Mouse (Mus musculus) forelimb bud, embryonic 11.5 days (tissue): ENCODE measurements at regions not wholly inside any gene's neighbourhood (a gene's known extent, or its start where the extent isn't known, plus 50 kb on each side); places are given as distances from the start of the nearest gene placed in this dataset.

Source experiments
- DNase-seq: peaks from one replicate; pipeline ENCODE4 v3.0.0-alpha.2; 2012; ENCODE audit warnings: low read depth, low spot score

DNA sequence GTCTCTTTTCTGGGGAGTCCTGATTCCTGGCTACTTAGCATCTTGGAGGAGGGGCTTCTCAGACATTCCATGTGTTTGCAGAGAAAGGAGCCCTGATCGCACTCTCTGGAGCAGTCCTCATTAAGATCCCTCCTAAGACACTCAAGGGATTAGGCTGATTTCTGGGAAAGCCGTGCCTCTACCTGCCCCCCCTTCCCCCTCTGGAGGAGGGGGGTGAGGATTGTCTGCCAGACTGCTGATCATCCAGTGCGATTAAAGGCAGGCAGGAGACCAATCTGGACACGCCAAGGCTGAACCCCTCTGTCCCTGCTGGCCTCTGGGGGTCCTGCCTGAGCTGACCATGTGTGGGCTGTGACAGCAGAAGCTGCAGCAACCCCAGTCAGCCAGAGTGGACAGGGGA lies 65.4 kb downstream of the Vegfa start:
- DNase-seq: no peak

GRCm38 (mm10) chr17:45964031-45964430 lies 68.1 kb downstream of the Vegfa start:
- DNase-seq: no peak

GRCm38 (mm10) chr17:45963332-45963731 lies 68.8 kb downstream of the Vegfa start:
- DNase-seq: peak; percentile 49

DNA sequence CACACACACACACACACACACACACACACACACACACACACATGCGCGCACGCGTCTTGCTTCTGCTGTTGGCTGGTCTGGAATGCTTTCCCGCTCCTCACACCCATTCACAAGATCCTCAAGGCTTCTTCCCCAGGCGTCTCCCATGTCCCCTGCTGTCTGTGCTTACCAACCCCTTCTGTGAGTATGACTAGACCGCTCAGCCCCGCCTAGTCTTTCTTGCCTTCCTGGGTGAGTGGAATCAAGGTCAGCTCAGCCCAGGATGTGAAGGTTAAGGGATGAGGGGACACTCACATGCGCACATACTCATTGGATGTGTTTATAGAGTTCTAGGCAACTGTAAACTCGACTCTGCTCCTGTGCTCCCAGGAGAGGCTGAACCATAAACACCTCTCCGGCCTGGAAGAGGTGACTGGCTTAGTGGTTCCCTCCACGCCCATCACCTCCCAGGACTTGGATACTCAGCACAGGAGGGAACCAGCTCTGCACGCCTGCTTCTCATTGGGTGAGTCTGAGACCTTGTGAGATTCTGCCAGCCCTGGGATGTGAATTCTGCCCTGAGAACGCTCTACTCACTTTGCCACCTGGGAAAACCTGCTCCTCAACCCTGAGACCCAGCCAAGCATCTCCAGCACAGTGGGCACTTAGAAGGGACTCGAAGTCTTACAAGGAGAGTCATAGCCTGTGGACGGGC lies 70.4 kb downstream of the Vegfa start:
- no peak for DNase-seq

GRCm38 (mm10) chr17:45958094-45958881 lies 73.9 kb downstream of the Vegfa start:
- no peak for DNase-seq

DNA sequence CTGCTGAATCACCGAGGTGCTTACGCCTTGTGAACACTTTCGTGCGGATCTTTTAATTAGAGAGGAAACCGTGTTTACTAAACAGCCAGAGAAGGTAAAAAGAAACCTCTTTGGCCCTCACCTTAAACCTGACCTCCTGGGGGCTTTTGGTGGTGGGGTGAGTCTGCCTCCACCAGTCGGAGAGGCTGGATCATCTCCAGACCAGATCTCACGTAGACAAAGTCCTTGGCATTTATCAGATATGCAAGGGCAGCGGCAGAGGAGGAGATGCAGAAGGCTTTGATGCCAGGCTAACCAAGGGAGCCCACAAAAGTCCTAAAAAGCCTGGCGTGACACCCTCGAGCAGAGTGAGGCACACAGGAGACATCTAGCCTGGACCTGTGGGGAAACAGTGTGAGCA lies 76.7 kb downstream of the Vegfa start:
- DNase-seq: no peak

DNA sequence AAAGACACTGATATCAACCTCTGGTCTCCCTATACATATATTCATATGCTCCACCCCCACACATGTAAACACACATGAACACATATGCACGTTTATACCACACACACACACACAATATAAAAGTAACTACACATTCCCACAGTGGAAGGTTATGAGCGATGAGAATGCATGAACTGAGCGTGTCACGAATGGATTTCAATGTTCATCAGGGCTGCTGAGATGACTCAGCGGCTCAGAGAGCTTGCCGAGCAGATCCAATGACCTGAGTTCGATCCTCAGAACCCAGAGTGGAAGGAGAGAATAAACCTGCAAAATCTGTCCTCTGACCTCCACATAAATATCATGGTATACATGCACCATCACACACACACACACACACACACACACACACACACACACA lies 77.3 kb downstream of the Vegfa start:
- DNase-seq: no peak

GRCm38 (mm10) chr17:45953523-45953922 lies 78.6 kb downstream of the Vegfa start:
- no peak for DNase-seq

- DNase-seq: no peak
Observed at GRCm38 (mm10) chr17:45950533-45951164, 81.5 kb downstream of the Vegfa start.

DNA sequence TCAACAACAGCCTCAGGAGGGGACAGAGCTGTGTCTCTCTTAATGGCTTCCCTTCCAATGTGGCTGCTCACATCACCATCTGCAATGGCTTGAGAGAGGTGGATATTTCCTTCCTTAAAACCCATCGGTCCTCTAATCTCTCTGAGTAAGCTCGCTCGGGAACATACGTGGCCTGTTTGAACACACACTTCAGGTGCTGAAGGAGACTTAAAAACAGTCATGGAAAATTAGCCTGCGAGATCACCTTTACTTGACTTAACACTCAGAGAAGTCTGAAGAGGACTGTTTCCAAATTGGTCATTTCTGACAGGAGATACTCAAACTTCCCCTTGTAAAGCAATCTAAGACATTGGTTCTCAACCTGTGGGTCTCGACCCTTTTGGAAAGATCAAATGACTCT lies 83.0 kb downstream of the Vegfa start:
- DNase-seq: no peak

- DNase-seq: no peak
Observed at GRCm38 (mm10) chr17:45948314-45948935, 83.7 kb downstream of the Vegfa start.

DNA sequence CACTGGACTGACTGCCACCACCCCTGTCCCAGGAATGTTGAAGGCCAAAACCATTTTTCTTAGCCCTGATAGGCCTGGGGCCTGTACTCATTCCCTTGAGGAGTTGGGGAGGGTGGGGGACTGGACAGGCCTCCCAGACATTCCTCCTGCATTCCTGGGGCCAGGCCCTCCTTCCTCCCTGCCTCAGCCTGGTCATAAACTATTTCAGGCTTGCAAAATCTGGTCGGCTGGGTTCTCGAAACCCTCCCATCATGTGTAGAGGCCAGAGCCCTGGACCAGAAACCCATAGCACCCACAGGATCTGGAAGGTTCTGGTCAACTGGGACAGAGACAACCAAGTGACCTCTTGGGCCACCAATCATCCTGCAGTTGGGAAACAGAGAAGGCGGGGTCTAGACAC lies 87.2 kb downstream of the Vegfa start:
- DNase-seq: no peak

DNA sequence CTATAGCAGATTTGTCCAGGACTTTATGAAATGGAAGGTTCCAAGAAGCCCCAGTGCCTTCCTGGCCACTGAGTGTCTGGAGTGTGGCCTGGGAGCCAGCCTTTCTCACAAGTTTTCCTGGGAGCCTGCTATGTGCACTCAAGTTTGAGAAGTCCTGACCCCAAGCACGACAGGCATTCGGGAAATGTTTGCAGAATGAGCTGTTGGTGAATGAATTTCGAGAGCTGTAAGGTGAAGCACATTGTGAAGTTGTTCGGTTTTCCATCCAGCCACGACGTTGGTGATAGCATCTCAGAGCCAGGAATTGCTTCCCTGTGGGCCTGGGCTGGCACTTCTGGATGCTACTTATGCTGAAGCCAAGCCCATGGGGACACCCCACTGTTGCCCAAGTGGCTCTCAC lies 88.9 kb downstream of the Vegfa start:
- no peak for DNase-seq

- DNase-seq: no peak
Observed at GRCm38 (mm10) chr17:45941890-45942375, 90.2 kb downstream of the Vegfa start.

DNA sequence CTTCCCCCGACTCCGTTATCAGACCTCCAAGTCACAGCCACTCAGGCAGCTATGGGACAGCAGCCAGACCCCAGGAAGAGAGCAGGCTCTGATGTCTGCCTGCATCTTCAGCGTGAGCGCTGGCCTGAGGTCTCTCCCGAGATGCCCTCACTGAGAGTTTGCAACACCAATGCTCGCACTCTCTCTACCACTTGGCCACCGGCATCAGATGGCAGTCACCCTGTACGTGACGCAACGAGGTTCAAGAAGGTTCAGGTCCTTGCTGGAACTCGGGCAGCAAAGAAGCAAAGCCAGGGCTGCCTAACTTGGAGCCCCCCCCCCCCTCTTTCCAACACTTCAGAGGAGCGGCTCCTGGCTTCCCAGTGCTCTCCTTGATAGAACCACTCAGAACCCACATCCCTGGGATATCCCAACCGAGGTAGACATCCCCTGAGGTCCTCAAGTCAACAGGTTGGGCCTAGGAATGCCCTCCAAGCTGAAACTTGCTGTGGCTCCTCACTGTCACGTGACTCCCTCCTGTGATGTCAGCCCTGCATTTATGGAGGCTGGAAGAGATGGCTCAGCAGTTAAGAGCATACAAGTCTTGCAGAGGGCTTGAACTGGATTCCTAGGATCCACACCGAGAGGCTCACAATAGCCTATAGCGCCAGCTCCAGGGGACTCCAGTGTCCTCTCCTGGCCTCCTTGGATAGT lies 91.9 kb downstream of the Vegfa start:
- DNase-seq: no peak

DNA sequence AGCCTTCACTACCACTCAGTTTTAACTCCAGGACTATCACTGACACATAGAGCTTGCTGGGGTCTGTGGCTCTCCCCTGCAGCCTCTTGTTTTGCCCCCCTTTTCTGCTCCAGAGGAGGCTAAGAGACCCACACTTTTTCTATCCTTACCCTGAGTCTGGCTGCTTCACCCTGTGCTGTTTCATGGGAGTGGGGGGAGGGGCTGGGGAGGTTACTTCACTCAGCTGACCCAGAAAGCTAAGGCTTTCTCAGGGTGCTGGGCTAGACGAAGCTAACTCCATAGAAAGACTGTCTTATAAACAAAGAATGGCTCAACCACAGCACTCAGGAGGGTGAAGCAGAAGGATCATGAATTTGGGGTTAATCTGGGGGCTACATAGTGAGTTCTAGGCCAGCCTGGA lies 93.9 kb downstream of the Vegfa start:
- no peak for DNase-seq

DNA sequence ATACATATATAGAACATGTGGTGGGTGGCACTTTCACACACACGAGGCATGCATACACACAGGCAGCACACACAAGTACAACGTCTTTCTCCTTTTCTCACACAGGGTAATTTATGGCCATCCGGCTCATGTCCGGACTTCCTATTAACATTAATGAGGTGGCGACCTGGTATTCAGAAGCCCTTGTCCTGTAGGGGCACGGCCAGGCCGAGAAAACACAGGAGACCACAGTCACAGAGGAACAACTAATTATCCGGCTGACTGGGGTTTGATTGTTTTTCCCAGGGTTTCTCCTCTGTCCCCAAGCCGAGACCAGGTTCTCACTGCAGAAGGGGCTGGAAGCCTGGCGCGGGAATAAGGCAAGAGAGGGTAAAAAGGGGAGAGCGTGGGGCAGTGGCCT lies 95.6 kb downstream of the Vegfa start:
- peak; percentile 64 for DNase-seq

GRCm38 (mm10) chr17:45935291-45935690 lies 96.9 kb downstream of the Vegfa start:
- DNase-seq: no peak

DNA sequence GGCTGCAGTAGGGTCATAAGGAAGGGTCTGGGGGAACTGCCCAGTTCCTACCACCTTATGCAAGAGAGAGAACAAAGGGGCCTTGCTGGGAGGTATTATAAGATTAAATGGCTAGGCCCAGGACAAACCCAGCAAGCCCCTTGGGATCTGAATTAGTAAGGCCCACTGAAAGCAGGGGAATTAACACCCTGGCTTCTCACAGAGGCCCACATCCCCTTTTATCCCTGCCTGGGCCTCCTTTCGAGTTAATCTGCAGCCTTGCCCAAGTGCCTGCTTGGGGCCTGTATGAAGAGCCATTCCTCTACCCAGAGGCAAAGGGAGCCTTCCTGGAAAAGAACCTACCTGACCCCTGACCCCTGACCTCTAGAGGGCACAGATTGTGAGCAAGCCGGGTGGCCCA lies 98.2 kb downstream of the Vegfa start:
- no peak for DNase-seq

- no peak for DNase-seq
Observed at GRCm38 (mm10) chr17:45933034-45933433, 99.1 kb downstream of the Vegfa start.

DNA sequence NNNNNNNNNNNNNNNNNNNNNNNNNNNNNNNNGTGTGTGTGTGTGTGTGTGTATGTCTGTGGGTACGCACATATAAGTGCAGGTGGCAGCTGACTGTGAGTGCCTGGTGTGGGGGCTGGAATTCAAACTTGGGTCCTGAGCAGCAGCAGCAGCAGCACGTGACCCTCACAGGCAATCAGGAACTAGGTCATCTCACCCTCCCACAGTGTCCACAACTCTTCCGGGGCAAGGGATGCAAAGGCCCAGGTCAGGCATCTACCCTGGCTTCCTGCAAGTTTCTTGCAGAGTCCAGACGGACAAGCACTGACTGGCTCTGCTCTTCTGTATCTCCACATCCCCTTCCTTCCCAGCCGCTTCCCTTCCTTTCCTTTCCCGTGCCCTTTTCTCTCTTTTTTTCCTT lies 99.6 kb downstream of the Vegfa start:
- DNase-seq: no peak

DNA sequence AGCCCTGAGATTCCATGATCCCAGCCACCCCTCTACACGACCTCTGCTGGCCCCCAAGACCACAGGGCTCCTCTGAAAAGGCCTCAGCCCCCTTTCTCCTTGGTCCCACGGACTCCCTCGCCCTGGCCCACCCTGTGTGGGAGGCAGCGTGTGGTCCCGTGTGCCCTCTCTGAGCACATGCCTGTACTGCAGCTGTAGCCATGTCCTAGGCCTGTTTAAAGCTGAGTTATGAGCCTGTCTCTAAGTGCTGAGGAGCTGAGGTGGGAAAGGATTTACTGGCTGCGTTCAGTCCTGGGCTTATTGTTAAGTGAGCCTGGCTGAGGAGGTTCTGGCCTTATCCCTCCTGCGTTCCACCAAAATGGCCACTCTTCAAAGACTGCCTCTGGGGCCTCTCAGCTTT lies 102.6 kb downstream of the Vegfa start:
- peak; percentile 63 for DNase-seq
